Mouse (Mus musculus) kidney, adult 2 months (tissue): ENCODE results near the gene Fmnl1.

ENCODE experiments used
- CTCF ChIP-seq: fragments of 200-500 bp; conservative IDR thresholded peaks from 2 replicates; pipeline ENCODE4 v1.5.1; 2011; ENCODE audit warnings: low read depth, mild to moderate bottlenecking, control low read depth, low read length, moderate library complexity, mixed read lengths; ENCODE audit not compliant: insufficient read depth, insufficient read length
- POLR2A ChIP-seq: fragments of 200-500 bp; IDR thresholded peaks from one replicate; pipeline ENCODE4 v1.6.1; 2011; ENCODE audit warnings: low read depth, low read length, control low read depth

- TF ChIP-seq CTCF = no peak
- TF ChIP-seq POLR2A = no peak
Observed at GRCm38 (mm10) chr11:103240740-103241139, 69.8 kb downstream of the Fmnl1 start.
